Mouse (Mus musculus): Measurements from ENCODE around the gene Rxrb.

Gene Rxrb

DNA sequence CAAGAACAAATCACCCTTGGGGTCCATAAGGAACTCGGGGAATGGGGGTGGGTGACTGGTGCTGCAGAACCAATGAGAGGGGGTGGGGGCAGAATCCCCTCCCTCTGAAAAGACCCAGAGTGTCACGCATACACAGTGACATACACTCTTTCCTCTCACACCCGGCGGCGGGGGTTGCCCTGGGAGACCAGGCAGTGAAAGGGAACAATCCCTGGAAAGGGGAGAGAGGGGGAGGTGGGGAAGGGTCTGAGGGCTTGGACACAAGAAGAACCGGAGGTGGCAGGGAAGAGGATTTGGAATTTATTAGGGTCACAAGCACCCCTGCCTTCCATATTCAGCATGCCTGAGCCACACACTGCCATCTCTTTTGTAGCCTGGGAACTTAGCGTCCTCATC lies 5.9 kb upstream of the Rxrb start:
- no peak for DNase-seq (ENCODE audit: low read depth)

DNA sequence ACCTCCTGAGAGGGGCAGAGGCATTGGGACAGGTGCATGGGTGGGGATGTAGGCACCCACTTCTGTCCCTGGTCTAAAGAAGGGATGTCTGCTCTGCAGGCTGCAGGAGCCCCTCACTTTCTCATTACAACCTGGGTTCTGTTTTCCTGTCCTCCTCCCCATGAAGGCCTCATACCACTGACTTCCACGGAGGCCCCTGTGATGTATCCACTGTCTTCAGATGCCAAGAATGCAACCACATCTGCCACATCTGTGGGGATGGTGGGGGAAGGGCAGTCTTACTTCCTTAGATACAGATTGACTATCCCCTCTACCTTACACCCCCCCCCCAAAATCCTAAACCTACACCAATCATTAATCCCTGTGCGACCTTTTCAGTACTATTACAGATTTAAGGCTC lies 5.4 kb upstream of the Rxrb start:
- no peak for DNase-seq (ENCODE audit: low read depth)

DNA sequence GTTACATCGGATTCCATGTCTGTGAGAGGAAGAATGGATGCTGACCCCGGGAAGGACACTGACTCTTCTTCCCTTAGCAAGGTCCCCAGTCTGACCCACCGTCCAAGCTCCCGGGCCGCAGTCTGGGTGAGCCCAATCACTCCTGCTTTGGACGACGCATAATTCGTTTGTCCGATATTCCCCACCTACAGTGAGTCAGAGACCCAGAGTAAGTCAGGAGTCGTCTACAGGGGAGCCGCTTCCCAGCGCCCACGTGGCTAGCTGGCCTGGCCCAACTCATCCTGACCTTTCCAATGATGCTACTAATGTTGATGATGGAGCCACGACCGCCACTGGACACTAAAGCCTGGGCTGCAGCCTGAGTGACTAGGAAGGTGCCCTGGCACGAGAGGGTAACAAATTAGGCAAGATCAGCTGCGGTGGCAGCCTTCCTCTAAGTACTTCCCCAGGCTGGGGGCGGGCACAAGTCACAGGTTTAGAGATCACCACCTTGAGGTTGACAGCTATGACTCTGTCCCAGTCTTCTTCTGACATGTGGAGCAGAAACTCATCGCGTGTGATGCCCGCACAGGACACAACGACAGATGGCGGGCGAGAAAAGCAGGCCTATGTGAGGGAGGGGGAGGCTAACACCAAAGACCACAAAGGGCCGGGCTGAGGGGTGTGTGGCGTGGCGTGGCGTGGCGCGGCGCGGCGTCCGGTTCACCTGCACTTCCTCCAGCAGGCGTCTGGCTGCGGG lies 4.5 kb upstream of the Rxrb start:
- peak; percentile 41 for DNase-seq (ENCODE audit: low read depth)

DNA sequence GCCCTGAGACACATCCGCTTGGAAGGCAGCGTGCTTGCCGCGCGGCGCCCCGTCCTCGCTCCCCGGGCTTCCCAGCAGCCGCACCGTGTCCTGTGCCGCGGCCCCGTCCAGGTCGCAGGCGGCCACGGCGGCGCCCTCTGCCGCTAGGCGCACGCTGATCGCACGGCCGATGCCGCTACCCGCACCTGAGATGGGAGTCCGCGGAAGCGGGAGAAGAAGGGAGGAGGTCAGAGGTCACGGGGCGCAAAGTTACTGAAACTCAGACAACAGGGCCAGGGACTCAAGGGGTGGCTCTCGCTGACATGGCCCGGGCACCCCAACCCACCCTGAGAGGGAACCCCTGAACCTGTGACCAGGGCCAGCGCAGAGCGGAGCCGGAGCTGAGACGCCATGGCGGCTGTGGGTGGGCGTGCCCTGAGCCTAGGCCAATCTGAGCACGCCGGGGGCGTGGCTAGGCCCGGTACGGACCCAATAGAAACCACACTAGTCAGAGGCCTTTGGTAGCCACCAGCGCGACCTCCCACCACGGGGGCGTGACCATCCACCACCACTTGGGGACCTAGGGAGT lies 3.9 kb upstream of the Rxrb start, which contains the start of gene H2-Ke6:
Gene H2-Ke6 (minus strand): TSS at position 405 of the 568 bp plus-strand sequence.
- peak; percentile 88 for DNase-seq (ENCODE audit: low read depth)

DNA sequence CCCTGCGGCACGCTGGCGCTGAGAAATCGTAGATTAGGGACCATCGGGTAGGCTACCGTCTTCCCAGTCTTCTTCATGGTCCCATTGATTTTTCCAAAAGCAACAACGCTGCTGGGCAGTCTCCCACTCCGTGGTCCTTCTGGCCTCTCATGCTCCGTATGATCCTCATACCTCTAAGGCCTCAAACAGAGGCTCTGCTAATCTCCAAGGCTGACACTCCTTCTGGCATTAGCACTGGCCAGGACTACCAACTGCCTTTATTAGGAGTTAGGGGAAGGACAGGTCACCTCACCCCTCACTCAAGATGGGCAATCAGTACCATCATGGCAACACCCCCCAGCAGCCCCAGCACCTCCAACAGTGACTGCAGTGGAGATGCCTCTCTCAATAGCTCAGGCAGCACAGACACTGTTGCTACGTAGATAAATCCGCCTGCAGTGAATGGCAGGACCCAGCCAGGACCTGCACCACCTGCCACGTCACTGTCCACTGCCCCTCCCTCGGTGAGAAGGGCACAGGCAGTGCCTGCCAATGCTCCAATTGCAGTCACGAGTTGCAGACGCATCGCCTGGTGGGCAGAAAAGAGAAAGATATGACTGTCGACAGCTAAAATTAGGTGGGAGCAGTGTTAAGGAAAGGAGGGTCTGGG lies 3.0 kb upstream of the Rxrb start:
- DNase-seq (ENCODE audit: low read depth): no peak

DNA sequence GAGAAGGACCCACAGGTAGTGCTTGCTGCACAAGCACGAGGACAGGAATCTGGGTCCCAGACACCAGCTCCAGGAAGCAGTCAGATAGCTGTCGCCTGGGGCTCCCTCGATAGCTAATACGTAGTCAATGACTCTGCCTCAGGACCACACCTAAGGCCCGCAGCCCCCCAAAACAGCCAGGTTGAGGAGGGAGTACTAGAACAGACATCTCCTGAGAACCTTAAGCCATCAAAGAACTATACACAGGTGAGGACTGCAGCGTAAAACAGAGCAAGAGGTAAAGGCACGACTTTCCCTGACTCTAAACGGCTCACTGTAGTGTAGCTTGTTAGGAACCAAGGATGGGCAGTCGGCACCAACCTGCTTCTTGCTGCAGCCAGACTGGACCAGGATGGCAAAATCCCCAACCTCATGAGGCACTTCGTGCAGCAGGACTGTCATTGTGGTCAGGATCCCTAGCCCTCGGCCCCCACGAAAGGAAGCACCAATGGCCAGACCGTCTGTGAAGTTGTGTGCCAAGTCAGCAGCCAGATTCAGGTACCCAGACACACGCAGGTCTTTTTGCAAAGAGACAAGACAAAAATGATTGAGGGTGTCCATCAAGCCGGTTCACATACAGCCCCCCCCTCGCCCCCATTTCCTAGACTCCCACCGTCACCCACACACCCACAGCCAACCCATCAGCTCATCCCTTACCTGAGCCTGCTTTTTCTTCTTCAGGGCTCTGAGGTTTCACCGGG lies 2.3 kb upstream of the Rxrb start:
- DNase-seq (ENCODE audit: low read depth): no peak

DNA sequence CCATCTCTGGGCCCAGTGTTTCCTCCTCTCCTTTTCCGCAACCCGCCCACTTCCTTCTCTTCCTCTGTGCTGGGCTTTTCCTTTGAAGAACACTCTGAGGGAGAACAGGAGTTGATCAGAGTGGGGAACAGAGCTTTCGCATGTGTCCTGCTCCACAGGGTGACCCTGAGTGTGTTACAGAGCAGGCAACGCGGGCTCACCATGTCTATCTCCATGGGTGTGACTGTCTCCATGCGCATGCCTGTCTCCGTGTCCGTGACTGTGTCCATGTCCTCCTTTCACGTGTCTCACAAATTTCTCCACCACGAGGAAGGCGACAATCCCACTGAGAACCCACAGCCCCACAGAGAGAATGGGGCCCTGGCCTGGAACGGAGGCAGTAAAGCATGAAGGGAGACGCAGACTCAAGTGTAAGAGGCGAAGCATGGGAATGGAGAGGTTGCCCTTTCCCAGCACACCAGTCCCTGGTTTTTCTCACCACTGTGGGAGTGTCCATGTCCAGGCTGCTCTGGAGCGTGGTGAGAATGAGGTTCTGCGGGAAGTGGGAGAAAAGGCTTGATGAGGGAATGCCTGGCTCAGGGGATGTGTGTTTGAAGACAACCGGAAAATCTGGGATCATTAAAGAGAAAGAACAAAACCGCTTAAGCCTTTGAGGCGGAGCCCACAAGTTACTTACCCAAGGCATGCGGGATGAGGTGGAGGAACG lies 1.6 kb upstream of the Rxrb start:
- no peak for DNase-seq (ENCODE audit: low read depth)

DNA sequence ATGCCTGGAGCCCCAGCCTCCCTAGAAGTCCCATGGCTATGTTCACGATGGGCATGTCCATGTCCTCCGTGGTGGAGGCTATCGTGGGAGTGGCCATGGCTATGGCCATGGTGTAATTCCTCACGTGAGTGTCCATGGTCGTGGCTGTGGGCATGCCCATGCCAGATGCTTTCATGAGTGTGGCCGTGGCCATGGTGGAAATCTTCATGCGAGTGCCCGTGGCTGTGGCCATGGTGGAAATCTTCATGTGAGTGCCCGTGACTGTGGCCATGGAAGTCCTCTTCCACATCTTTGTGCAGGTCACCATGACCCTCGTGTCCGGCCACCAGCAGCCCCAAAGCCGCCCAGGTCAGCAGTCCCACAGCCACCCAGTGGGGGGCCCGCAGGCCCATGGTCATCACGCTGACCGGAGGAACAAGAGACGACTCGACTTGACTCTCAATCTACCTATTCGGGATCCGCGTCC lies 718 bp upstream of the Rxrb start:
- DNase-seq (ENCODE audit: low read depth): no peak

DNA sequence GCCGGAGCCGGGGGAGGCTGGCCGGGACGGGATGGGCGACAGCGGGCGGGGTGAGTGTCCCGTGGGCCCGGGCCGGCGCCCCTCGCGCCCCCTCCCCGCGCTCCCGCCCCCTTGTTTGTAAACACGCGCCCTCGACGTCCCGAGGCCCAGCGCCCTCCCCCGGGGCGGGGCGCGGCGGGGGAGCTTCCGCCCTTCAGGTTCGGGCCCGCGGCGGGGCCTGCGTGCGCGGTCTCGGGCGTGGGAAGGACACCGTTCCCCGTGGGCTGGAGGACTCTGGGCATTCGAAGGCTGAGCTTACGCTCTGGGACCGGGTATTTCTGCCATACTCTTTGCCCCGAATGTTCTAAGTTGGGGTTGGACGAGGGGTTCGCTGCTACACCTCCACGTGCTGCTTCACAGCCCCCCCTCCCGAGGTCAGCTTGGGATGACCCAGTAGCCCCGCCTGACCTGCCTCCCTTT lies 591 bp downstream of the Rxrb start:
- DNase-seq (ENCODE audit: low read depth): peak; percentile 73

DNA sequence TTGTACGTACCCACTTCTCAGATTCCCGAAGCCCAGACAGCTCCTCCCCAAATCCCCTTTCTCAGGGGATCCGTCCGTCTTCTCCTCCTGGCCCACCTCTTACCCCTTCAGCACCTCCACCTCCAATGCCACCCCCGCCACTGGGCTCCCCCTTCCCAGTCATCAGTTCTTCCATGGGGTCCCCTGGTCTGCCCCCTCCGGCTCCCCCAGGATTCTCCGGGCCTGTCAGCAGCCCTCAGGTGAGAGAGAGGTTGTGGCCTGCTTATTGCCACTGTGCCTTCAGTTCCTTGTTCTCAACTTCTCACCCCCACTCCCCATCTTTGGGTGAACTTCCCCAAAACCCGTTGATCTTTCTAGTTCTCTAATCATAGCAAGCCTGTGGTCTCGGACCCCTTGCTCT lies 1.2 kb downstream of the Rxrb start:
- DNase-seq (ENCODE audit: low read depth): peak; percentile 44

DNA sequence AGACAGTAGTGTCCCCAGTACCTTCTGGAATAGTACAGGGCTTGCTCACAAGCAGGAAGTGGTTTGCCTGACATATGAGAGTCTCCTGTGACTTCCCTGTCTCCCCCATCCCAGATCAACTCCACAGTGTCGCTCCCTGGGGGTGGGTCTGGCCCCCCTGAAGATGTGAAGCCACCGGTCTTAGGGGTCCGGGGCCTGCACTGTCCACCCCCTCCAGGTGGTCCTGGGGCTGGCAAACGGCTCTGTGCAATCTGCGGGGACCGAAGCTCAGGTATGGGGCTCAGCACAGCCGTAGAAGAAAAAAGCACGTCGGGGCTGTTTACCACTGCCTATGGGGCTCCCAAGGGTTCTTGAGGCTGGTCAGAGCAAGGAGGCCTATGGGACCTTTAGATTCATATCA lies 1.8 kb downstream of the Rxrb start:
- no peak for DNase-seq (ENCODE audit: low read depth)

DNA sequence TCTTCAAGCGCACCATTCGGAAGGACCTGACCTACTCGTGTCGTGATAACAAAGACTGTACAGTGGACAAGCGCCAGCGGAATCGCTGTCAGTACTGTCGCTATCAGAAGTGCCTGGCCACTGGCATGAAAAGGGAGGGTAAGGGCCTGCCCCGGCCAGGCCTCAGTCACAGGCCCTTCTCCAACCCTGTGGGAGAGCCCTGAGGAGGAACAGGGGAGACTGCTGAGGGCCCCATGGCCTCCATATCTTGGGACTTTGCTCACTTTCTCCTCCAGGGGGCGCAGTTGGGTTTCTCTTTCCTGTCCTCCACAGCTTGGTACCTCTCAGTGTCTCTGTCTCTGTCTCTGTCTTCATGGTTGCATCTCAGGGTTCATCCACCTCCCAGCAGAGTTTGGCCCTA lies 2.5 kb downstream of the Rxrb start:
- DNase-seq (ENCODE audit: low read depth): peak; percentile 78

DNA sequence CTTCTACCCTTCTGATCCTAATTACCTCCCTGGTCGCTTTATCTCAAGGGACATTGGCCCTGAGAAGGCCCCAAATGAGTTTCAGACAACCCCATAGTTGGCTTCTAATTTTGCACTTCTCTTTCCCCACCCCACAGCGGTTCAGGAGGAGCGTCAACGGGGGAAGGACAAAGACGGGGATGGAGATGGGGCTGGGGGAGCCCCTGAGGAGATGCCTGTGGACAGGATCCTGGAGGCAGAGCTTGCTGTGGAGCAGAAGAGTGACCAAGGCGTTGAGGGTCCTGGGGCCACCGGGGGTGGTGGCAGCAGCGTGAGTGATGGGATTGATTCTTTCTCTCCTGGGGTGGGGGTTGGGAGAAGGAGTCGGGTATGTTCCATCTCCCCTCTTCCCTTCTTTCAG lies 3.9 kb downstream of the Rxrb start:
- DNase-seq (ENCODE audit: low read depth): no peak

DNA sequence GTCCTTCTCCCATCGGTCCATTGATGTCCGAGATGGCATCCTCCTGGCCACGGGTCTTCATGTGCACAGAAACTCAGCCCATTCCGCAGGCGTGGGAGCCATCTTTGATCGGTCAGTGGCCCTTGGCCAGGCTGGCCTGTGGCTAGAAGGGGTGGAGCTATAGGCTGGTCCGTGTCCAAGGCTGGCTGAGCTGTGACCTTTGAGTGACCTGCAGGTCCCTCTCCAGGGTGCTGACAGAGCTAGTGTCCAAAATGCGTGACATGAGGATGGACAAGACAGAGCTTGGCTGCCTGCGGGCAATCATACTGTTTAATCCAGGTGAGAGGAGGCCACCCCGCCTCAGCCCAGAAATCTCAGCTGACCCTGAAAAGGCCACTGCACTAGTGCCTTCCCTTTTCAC lies 5.0 kb downstream of the Rxrb start:
- no peak for DNase-seq (ENCODE audit: low read depth)

DNA sequence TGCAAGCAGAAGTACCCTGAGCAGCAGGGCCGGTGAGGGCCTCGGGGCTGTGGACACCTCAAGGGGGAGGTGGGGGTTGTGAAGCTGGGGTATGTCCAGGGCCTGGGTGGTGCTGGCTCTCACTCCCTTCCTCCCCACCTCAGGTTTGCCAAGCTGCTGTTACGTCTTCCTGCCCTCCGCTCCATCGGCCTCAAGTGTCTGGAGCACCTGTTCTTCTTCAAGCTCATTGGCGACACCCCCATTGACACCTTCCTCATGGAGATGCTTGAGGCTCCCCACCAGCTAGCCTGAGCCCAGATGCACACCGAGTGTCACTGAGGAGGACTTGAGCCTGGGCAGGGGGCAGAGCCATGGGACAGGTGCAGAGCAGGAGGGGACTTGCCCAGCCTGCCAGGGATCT lies 5.6 kb downstream of the Rxrb start:
- no peak for DNase-seq (ENCODE audit: low read depth)

DNA sequence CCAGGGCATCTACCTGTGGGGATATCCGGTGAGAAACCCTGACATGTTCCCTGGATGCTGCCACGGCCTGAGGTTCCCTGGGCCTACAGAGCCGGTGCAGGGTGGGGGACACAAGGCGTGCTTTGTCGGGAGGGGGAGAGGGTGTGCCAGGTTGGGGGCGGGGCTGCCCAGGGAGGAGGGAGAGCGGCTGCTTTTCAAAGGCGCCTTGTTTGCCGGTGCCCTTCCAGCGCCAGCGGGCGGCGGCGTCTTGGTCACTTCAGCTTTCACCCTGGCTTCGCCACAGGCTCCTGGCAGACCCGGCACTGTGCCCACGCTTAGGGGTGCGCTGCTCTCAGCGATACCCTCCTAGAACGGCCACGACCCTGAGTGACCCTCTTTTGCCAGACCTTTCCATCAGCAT lies 6.8 kb downstream of the Rxrb start:
- DNase-seq (ENCODE audit: low read depth): no peak

DNA sequence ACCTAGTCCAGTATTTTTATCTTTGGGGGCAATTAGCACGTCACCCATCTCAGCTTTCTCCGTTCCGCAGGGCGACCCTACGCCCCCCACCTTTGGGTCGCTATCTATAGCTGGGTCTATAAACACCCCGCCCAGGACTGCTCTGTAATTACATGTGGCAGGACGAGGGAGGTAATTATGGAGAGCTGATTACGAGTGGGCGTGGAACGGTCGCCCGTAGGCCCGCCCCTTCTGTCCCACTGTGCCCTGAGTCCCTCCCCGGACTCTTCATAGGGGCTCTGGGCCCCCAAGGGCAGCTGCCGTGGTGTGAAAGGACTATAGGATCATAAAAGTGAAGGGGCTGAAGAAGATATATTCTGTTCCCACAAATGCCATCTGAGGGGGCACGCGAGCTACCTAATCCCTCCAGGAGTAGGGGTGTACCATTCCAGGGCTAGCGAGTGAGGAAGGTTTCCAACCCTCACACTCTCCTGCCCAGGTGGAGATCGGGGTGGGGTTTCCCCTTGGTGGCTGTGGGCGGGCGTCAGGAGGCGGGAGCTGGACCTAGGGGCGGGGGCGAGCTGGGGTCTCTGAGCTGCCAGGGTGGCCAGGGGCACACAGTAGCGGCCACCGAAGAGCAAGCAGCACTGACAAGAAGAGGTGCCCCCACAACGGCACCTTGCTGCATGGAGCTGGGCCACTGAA lies 7.4 kb downstream of the Rxrb start, which contains the start of gene Col11a2:
Gene Col11a2 (plus strand): TSS at position 560 of the 684 bp plus-strand sequence.
- DNase-seq (ENCODE audit: low read depth): no peak

DNA sequence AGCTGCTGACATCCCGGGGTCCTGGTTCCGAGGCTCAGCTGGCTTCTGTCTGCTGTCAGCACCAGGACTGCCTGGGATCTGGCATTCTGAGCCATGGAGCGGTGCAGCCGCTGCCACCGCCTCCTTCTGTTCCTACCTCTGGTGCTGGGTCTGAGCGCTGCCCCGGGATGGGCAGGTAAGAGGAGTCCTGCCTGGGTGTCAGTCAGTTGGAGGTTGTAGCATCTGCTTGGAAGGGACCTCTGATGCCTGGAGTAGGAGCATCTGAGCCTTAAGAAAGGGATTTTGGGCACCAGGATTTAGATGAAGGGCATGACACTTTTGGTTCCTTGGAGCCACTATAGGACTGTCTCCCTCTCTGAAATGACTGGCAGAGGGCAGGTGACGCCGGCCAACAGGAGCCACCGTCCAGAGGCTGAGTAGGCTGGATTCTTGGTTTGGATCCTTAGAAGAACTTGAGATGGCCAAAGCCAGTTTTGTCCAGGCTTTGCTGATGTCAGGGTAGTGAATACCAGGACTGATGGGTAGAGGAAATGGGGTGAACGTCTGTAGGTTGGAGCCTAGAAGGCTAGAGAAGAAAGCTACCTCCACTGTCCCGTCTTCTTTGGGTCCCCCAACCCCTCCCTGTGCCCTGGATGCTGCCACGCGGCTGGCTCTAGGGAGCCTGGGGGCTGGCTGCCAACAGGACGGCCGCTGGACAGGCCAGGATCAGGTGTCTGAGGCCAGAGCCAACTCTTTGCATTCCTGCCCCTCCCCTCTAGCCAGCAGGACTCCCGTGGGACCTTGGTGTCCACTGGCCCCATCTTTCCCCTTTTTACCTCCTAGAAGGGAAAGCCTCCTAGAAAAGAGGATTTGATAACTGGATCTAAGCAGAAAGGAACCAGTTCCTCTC lies 8.2 kb downstream of the Rxrb start:
- DNase-seq (ENCODE audit: low read depth): no peak

DNA sequence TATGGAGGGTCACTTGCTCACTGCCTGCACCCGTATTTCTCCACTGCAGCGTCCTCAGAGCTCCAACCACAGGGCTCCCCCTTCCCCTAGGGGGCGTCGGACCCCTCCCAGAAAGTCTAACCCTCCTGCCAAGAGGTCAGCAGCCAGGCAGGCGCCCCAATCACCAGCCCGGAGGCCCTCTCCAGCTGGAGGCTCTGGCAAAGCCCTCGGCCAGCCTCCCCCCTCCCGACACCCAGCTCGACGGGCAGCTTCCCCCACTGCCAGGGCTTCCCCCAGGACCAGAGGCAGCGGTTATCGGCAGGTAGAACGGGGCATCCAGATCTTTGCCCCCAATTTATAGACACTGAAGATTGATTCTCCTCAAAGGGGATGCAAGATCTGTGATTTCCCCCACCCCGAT lies 14.3 kb downstream of the Rxrb start:
- DNase-seq (ENCODE audit: low read depth): no peak

DNA sequence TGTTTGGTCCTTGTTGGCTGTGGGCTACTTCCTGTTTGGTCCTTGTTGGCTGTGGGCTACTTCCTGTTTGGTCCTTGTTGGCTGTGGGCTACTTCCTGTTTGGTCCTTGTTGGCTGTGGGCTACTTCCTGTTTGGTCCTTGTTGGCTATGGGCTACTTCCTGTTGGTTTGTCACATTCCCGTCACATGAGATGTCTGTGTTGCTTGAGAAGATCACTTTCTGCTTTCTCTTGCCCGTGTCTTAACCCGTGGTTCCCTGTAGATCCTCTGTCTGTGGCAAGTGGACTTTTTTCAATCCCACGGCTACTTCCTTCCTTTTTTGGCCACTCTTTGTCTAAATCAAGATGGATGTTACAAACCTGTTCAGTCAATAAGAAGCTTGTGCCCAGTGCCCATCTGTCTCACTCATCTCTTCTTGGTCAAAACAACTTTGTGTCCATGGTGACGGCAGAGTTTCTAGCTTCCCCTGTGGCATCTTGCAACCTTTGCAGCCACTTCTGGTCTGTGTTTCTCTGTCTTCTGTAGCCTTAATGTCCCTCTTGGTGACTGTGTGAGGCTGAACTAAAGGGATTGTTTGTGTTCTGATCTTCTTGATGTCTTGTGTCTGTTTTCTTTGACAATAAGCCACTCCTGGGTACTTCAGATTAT lies 15.9 kb downstream of the Rxrb start:
- peak; percentile 65 for DNase-seq (ENCODE audit: low read depth)
